Mouse (Mus musculus) thymus, postnatal 14 days (tissue): ENCODE results near the gene Vwf.
A peak's percentile ranks its signal among the peaks of the same experiment; 100 is the strongest.

Experiments
- DNase-seq: peaks from one replicate; pipeline ENCODE4 v3.0.0; 2021

Vwf gene

DNA sequence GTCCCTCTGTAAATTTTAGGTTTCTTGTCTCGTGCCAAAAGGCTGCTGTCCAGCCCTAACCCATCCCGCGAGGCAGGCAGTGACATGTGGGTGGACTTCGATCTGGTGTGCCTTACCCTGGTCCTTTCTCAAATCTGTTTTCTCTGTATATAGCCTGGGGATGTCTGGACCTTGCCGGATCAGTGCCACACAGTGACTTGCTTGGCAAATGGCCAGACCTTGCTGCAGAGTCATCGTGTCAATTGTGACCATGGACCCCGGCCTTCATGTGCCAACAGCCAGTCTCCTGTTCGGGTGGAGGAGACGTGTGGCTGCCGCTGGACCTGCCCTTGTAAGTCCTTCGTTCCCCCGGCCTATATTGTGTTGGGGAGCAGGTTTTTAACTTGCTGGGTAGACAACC lies 102.4 kb downstream of the Vwf start:
- no peak for DNase-seq

- no peak for DNase-seq
These were observed 104.8 kb downstream of the Vwf start for GRCm38 (mm10) chr6:125651335-125651734.

- no peak for DNase-seq
These were observed 106.8 kb downstream of the Vwf start for GRCm38 (mm10) chr6:125653416-125653815.

DNA sequence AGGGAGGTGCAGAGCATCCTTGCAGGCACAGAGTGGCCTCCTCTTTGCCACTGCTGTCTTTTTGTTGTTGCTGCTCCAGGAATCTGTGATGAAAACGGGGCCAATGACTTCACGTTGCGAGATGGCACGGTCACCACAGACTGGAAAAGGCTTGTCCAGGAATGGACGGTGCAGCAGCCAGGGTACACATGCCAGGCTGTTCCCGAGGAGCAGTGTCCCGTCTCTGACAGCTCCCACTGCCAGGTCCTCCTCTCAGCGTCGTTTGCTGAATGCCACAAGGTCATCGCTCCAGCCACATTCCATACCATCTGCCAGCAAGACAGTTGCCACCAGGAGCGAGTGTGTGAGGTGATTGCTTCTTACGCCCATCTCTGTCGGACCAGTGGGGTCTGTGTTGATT lies 110.3 kb downstream of the Vwf start:
- no peak for DNase-seq

- no peak for DNase-seq
These were observed 111.4 kb downstream of the Vwf start for GRCm38 (mm10) chr6:125657966-125658365.

- peak; percentile 64 for DNase-seq
These were observed 114.7 kb downstream of the Vwf start for GRCm38 (mm10) chr6:125661106-125661877.

DNA sequence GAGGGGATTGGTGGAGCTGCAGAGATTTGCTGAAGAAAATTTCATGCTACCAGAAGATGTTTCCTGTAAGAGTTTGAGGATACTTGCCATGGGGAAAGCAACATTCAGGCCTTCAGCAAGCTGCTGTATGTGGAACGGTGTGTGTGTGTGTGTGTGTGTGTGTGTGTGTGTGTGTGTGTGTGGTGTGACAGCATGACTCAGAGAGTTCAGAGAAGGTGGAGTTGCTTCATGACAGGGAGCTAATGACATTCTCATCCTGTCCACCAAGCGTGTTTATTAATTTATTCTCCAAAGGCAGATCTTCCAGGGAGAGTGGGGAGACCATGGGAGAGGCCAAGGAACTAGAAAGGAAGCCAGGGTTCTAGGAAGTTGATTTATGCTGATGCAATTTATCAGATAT lies 117.3 kb downstream of the Vwf start:
- no peak for DNase-seq

DNA sequence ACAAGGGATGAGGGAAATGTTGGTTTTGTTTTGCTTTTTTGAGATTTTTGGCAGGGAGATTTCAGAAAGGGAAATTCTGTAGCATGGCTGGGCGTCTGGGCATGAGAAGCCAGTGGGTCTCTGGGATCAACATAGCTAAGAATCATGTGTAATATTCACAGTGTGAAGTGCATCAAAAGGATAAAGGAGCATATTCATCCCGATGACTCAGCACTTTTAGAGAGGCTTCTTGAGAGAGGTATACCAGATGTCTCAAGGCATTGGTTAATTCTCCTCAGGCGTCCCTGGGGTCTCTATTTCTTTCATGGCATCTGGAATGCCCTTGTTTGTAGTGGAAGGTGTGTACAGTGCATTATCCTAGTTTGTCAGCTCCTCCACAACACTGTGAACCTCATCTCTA lies 125.3 kb downstream of the Vwf start:
- no peak for DNase-seq

DNA sequence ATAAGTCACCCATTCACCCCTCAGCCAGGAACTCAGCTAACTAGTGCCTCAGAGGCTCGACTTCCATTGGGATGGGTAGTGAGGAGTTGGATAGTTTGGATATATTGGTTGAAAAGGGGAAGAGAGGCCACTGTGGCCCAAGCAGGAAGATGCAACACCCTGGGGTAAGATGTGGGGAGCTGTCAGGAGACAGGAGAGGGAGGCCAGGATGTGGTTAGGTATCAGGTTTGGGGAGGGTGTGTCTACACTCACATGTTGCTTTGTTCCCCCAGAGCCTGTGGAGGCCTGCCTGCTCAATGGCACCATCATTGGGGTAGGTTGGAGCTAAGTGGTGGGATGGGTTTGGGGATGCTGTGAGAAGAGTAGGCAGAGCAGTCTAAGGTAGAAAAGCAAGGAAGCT lies 131.9 kb downstream of the Vwf start:
- peak; percentile 39 for DNase-seq

DNA sequence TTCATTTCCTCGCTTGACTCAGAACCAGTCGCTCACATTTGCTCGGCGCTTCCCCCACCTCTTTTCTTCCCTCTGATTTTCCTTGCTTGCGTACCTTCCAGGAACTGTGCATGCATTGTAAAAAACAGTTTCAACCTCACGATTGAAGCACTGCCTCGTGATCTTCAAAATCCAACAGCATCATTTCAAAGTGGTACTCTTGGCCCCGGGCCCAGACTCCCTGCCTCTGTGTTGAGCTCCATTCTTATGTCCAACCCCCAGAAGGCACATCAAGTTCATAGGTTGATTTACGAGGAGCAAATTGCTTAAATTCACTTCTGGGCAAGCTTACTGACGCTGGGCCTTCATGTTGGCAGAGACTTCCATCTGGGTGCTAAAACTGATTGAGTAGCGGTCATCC lies 134.0 kb downstream of the Vwf start:
- DNase-seq = no peak

- DNase-seq = no peak
These were observed 138.8 kb downstream of the Vwf start for GRCm38 (mm10) chr6:125685420-125685819.

DNA sequence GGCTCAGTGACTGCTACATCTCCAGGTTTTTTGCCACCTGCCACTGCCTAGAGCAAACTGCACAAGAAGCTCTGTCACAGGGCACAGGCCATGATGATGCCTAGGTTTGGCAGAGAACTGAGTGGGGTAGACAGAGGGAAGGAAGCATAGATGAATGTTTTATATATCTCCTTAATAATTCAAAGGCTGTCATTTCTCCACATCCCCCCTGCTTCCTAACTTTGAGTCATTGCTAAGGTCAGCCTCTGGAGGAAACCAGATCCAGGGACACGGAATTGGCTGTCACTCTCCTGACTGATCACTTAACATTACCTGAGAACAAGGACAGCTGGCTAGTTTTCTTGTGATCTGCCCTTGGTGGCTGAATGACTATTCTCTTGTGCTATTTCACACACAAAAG lies 141.4 kb downstream of the Vwf start:
- DNase-seq = no peak

- DNase-seq = no peak
These were observed 143.6 kb downstream of the Vwf start, which contains the start of gene Ano2 for GRCm38 (mm10) chr6:125690057-125690703. TSS of gene Ano2 (plus strand) at chr6:125690419.

GRCm38 (mm10) chr6:125701146-125701545 lies 154.6 kb downstream of the Vwf start:
- DNase-seq = no peak

GRCm38 (mm10) chr6:125711261-125711660 lies 164.7 kb downstream of the Vwf start:
- DNase-seq = no peak

DNA sequence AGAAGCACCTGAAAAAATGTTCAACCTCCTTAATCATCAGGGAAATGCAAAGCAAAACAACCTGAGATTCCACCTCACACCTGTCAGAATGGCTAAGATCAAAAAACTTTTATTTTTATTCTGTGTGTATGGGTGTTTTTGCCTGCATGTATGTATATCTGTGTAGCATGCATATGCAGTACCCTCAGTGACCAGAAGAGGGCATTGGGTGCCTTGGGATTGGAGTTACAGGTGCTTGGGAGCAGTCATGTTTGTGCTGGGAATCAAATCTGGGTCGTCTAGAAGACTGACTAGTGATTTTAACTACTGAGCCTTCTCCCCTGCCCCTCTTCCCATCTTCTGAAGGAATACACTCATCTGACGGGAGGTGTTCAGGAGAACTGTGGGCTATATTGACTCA lies 179.8 kb downstream of the Vwf start:
- DNase-seq = peak; percentile 21

DNA sequence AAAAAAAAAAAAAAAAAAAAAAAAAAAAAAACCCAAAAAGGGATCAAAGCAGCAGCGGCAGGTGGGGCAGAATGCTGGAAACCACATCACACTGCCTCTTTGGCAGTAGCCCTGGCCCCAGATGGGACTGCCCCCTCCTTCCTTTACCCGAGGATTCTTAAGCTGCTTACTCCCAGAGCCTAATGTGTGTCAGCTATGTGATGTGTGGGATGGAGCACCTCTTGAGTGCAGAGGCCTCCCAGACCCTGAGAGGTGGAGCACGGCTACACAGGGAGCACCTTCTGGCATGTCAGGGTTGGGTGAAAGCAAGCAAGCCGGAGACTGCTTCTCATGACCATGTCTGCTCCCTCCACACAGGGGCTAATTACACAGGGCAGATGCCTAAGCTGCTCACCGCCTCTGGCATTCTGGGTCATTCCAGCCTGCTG lies 180.9 kb downstream of the Vwf start:
- no peak for DNase-seq

DNA sequence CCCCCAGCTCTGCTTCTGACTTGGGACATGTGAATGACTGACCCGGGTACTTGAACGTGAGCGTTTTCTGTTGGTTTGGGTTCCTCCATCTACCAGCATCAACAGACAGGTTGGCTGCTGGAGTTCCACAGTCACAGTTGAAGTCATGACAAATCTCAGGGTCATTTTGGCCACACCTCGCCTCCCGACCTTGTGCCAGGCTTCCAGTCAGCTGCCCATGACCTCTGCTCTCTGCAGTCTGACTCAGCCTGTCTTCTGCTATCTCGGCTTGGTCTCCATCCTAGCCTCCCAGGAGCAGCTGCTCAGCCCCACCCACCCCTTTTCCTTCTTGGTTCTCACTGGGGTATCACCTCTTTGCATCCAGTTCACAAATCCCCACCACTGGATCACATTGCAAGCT lies 182.9 kb downstream of the Vwf start:
- DNase-seq = no peak

- DNase-seq = no peak
These were observed 183.5 kb downstream of the Vwf start for GRCm38 (mm10) chr6:125729986-125730535.
